Mouse (Mus musculus) kidney, adult 2 months (tissue): Measurements from ENCODE around the gene Cdkn2a. TPM values are rescaled to one million over a fixed set of nuclear protein-coding genes. Genes with fewer than 3 reads are reported as not detected.

Experiments
- DNase-seq: peaks from one replicate; pipeline ENCODE4 v3.0.0; 2021
- H3K27ac ChIP-seq: fragments of 200-500 bp; 2 replicates; pipeline ENCODE4 v1.5.1; 2012; ENCODE audit warnings: low read depth, low read length, control low read depth, inconsistent platforms; ENCODE audit not compliant: insufficient read depth
- H3K27me3 ChIP-seq: fragments of 200-500 bp; replicated peaks from 2 replicates; pipeline ENCODE4 v1.6.1; 2012; ENCODE audit warnings: mild to moderate bottlenecking, moderate library complexity, low read length, inconsistent platforms; ENCODE audit not compliant: control insufficient read depth, insufficient read depth
- H3K36me3 ChIP-seq: fragments of 200-500 bp; 2 replicates; pipeline ENCODE4 v1.6.1; 2012; ENCODE audit warnings: mild to moderate bottlenecking, moderate library complexity, low read length, inconsistent platforms; ENCODE audit not compliant: control insufficient read depth, insufficient read depth
- H3K4me1 ChIP-seq: fragments of 200-500 bp; 2 replicates; pipeline ENCODE4 v1.6.1; 2011; ENCODE audit warnings: low read length; ENCODE audit not compliant: control insufficient read depth, insufficient read depth
- H3K4me3 ChIP-seq: fragments of 200-500 bp; 2 replicates; pipeline ENCODE4 v1.5.1; 2011; ENCODE audit warnings: mild to moderate bottlenecking, low read depth, low read length, control low read depth; ENCODE audit not compliant: insufficient read depth
- CTCF ChIP-seq: fragments of 200-500 bp; conservative IDR thresholded peaks from 2 replicates; pipeline ENCODE4 v1.5.1; 2011; ENCODE audit warnings: low read depth, mild to moderate bottlenecking, control low read depth, low read length, moderate library complexity, mixed read lengths; ENCODE audit not compliant: insufficient read depth, insufficient read length
- POLR2A ChIP-seq: fragments of 200-500 bp; IDR thresholded peaks from one replicate; pipeline ENCODE4 v1.6.1; 2011; ENCODE audit warnings: low read depth, low read length, control low read depth
- WGBS: fragments of 180-500 bp; shearing (Covaris S2); methylation state at CpG from one replicate; pipeline ENCODE4 v1.1.7; 2018; 5-methylcytosine and 5-hydroxymethylcytosine counted together
- polyA plus RNA-seq: library from polyadenylated mRNA; depleted of rRNA; stranded (reverse); fragments of >200 nt; gene quantifications from 2 replicates; pipeline ENCODE4 v1.2.3, GENCODE M21; 2012

Gene Cdkn2a
- polyA plus RNA-seq, 1 experiment: 0.39 TPM

- no peak for DNase-seq
- Histone ChIP-seq H3K4me3 (no peak overlapping the region), H3K27ac (no peak overlapping the region), H3K36me3 (no peaks in the 10 kb centered on the region), H3K27me3 (peaks cover 5% of the 10 kb centered on the region), H3K4me1 (no peaks in the 10 kb centered on the region)
- TF ChIP-seq POLR2A: no peak
- TF ChIP-seq CTCF: no peak
- WGBS: 12% methylated on average over 14 of the region's 14 CpGs
Observed at GRCm38 (mm10) chr4:89303281-89303995, 9.0 kb upstream of the Cdkn2a start.

GRCm38 (mm10) chr4:89302129-89302528, 7.7 kb upstream of the Cdkn2a start:
- Histone ChIP-seq H3K27me3 (peaks cover 1% of the 10 kb centered on the region; the same call in 1 of the 2 replicates), H3K4me1 (no peaks in the 10 kb centered on the region), H3K27ac (no peak overlapping the region), H3K4me3 (no peak overlapping the region), H3K36me3 (no peaks in the 10 kb centered on the region)
- no peak for DNase-seq
- TF ChIP-seq CTCF: no peak
- TF ChIP-seq POLR2A: no peak
- WGBS: 26% methylated on average over 1 of the region's 1 CpGs

- no peak for TF ChIP-seq CTCF
- TF ChIP-seq POLR2A: no peak
- Histone ChIP-seq H3K4me3 (no peak overlapping the region), H3K4me1 (no peaks in the 10 kb centered on the region), H3K27ac (no peak overlapping the region), H3K27me3 (peaks cover 4% of the 10 kb centered on the region; the same call in 1 of the 2 replicates), H3K36me3 (no peaks in the 10 kb centered on the region)
- DNase-seq: no peak
- 29% methylated on average over 2 of the region's 2 CpGs for WGBS
Observed at GRCm38 (mm10) chr4:89299721-89300120, 5.3 kb upstream of the Cdkn2a start.

- Histone ChIP-seq H3K27me3 (peaks cover 5% of the 10 kb centered on the region; the same call in 1 of the 2 replicates), H3K4me3 (peak overlapping the region; percentile 49), H3K36me3 (no peaks in the 10 kb centered on the region), H3K4me1 (no peaks in the 10 kb centered on the region), H3K27ac (no peak overlapping the region)
- no peak for TF ChIP-seq POLR2A
- no peak for TF ChIP-seq CTCF
- DNase-seq: no peak
- 16% methylated on average over 31 of the region's 31 CpGs for WGBS
Observed at GRCm38 (mm10) chr4:89295441-89296220, 1.2 kb upstream of the Cdkn2a start.

GRCm38 (mm10) chr4:89294091-89294485, 365 bp downstream of the Cdkn2a start:
- TF ChIP-seq CTCF (no peak), POLR2A (no peak)
- H3K27me3 ChIP-seq: peaks cover 10% of the 10 kb centered on the region

GRCm38 (mm10) chr4:89293516-89293915, 937 bp downstream of the Cdkn2a start:
- DNase-seq: no peak
- TF ChIP-seq POLR2A (no peak), CTCF (no peak)
- Histone ChIP-seq H3K4me3 (no peak overlapping the region), H3K4me1 (no peaks in the 10 kb centered on the region), H3K27ac (no peak overlapping the region), H3K27me3 (peaks cover 10% of the 10 kb centered on the region), H3K36me3 (no peaks in the 10 kb centered on the region)
- 71% methylated on average over 7 of the region's 7 CpGs for WGBS

More at GRCm38 (mm10) chr4:89294091-89294485, 365 bp downstream of the Cdkn2a start:
- DNase-seq: no peak
- no peaks in the 10 kb centered on the region for H3K4me1 ChIP-seq
- peak overlapping the region; percentile 49 for H3K4me3 ChIP-seq
- no peak overlapping the region for H3K27ac ChIP-seq
- WGBS: 10% methylated on average over 26 of the region's 26 CpGs
- no peaks in the 10 kb centered on the region for H3K36me3 ChIP-seq

- Histone ChIP-seq H3K36me3 (no peaks in the 10 kb centered on the region), H3K4me3 (no peak overlapping the region), H3K4me1 (no peaks in the 10 kb centered on the region), H3K27me3 (peaks cover 7% of the 10 kb centered on the region), H3K27ac (no peak overlapping the region)
- WGBS: 4% methylated on average over 4 of the region's 4 CpGs
- no peak for DNase-seq
- TF ChIP-seq POLR2A (no peak), CTCF (no peak)
Observed at GRCm38 (mm10) chr4:89289028-89289427, 5.4 kb downstream of the Cdkn2a start.
